Mouse (Mus musculus): ENCODE measurements at regions not wholly inside any gene's neighbourhood (a gene's known extent, or its start where the extent isn't known, plus 50 kb on each side); places are given as distances from the start of the nearest gene placed in this dataset.

DNA sequence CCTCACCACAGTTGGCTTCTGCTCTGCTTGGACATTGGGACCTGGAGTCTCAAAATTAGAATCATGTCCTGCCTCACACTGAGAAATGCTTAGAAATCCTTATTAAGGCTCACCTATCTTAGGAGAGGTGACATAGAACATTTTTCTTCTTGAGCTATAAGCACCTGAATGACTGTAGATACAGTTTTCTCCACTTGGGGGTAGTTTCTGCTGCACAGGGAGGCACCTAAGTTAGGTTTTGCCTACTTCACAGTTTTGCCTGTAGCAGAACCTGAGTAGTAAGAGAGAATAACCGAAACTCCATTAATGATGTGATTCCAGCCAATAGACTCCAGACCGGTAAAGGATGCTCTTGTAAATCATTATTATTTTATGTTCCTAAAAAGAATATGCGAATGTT is 624.3 kb upstream of the Nrp1 start:
- TF ChIP-seq CTCF (IDR thresholded peaks at IDR 0.05; ENCODE audit: borderline replicate concordance, extremely low read depth, insufficient read depth, insufficient read length) (no peak), POLR2A (IDR thresholded peaks at IDR 0.05; ENCODE audit: borderline replicate concordance, extremely low read depth, insufficient read depth, insufficient read length, poor library complexity, severe bottlenecking) (no peak)

All from brain, embryonic 14.5 days (tissue).